In the genomic region with DNA sequence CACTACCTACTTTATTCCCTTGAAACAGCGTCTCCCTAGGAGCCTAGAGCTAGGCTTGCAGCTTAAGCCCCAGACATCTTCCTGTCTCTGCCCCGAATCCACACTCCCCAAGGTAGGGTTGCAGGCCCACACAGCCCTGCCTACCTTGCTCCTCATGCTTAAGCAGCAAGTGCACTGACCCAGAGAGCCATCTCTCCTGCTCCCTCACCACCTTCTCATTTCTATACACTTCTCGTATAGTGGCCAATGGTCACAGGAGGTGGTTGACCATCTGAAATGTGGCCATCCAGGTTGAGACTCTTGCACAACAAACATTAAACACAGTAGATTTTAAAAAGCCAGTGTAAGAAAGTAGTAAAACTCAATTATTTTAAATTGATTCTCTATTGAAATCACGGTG, we compare ENCODE assay signal across 28 mouse cellular contexts.
"Had no signal": no experiment of that assay in that cellular context is flagged by ENCODE, and none has a peak within 500 bp of the region (broad histone marks: within the 10 kb centered on the region; RNA-seq: fewer than 3 reads in every experiment).

No protein-coding gene starts in this region.

- H3K4me3 ChIP-seq: embryonic facial prominence, embryonic 10.5 days; embryonic facial prominence, embryonic 12.5 days; embryonic facial prominence, embryonic 13.5 days; embryonic facial prominence, embryonic 15.5 days; erythroblast, embryonic 14.5 days; forebrain, embryonic 10.5 days; forebrain, embryonic 12.5 days; forebrain, embryonic 13.5 days; forebrain, embryonic 15.5 days; gastrocnemius, adult 2 months; heart, adult 2 months had no signal

- DNase-seq: cerebellum, adult 2 months; cerebellum, adult 8-10 months; cerebellum, adult 9-10 months; cerebellum, adult 9-11 months; cerebellum, postnatal 10 days; cerebellum, postnatal 14 days; cerebellum, postnatal 25 days; cerebellum, postnatal 36 days; embryo, embryonic 11 days; forebrain, postnatal 0 days; gastrocnemius, adult 2 months; gastrocnemius, postnatal 10 days; gastrocnemius, postnatal 14 days; gastrocnemius, postnatal 25 days; gastrocnemius, postnatal 36 days; heart, adult 18-20 months; heart, adult 2 months had no signal

- ATAC-seq: forebrain, embryonic 13.5 days; forebrain, embryonic 14.5 days; forebrain, embryonic 15.5 days; forebrain, embryonic 16.5 days; forebrain, postnatal 0 days had no signal

- H3K27ac ChIP-seq: embryonic facial prominence, embryonic 10.5 days; embryonic facial prominence, embryonic 12.5 days; embryonic facial prominence, embryonic 13.5 days; embryonic facial prominence, embryonic 15.5 days; forebrain, embryonic 10.5 days; forebrain, embryonic 12.5 days; forebrain, embryonic 13.5 days; forebrain, embryonic 15.5 days; gastrocnemius, adult 2 months; heart, adult 2 months had no signal

- H3K27me3 ChIP-seq: embryonic facial prominence, embryonic 12.5 days; forebrain, embryonic 12.5 days; forebrain, embryonic 13.5 days; forebrain, embryonic 15.5 days had no signal

- H3K4me2 ChIP-seq: embryonic facial prominence, embryonic 12.5 days; embryonic facial prominence, embryonic 13.5 days; embryonic facial prominence, embryonic 15.5 days; forebrain, embryonic 12.5 days; forebrain, embryonic 13.5 days; forebrain, embryonic 15.5 days had no signal

- H3K36me3 ChIP-seq: embryonic facial prominence, embryonic 10.5 days; embryonic facial prominence, embryonic 12.5 days; embryonic facial prominence, embryonic 13.5 days; embryonic facial prominence, embryonic 15.5 days; forebrain, embryonic 10.5 days; forebrain, embryonic 12.5 days; forebrain, embryonic 15.5 days had no signal

- H3K9me3 ChIP-seq: embryonic facial prominence, embryonic 10.5 days; embryonic facial prominence, embryonic 12.5 days; embryonic facial prominence, embryonic 13.5 days; embryonic facial prominence, embryonic 15.5 days; forebrain, embryonic 10.5 days; forebrain, embryonic 12.5 days; forebrain, embryonic 13.5 days; forebrain, embryonic 15.5 days had no signal

- H3K9ac ChIP-seq: embryonic facial prominence, embryonic 12.5 days; embryonic facial prominence, embryonic 13.5 days; embryonic facial prominence, embryonic 15.5 days; forebrain, embryonic 12.5 days; forebrain, embryonic 13.5 days; forebrain, embryonic 15.5 days; forebrain, postnatal 0 days had no signal

- H3K4me1 ChIP-seq: embryonic facial prominence, embryonic 15.5 days; forebrain, embryonic 10.5 days; forebrain, embryonic 12.5 days; forebrain, embryonic 13.5 days; forebrain, embryonic 15.5 days had no signal
